Mouse (Mus musculus) liver, embryonic 14.5 days (tissue): ENCODE data around the gene Lrrc46.

ENCODE experiments used
- CTCF ChIP-seq: IDR thresholded peaks from 2 replicates; pipeline ENCODE4 v1.5.1; 2016; ENCODE audit warnings: antibody characterized with exemption, low read depth, control low read depth
- EP300 ChIP-seq: IDR thresholded peaks from 2 replicates; pipeline ENCODE4 v1.6.1; 2016; ENCODE audit warnings: antibody characterized with exemption, low read depth

DNA sequence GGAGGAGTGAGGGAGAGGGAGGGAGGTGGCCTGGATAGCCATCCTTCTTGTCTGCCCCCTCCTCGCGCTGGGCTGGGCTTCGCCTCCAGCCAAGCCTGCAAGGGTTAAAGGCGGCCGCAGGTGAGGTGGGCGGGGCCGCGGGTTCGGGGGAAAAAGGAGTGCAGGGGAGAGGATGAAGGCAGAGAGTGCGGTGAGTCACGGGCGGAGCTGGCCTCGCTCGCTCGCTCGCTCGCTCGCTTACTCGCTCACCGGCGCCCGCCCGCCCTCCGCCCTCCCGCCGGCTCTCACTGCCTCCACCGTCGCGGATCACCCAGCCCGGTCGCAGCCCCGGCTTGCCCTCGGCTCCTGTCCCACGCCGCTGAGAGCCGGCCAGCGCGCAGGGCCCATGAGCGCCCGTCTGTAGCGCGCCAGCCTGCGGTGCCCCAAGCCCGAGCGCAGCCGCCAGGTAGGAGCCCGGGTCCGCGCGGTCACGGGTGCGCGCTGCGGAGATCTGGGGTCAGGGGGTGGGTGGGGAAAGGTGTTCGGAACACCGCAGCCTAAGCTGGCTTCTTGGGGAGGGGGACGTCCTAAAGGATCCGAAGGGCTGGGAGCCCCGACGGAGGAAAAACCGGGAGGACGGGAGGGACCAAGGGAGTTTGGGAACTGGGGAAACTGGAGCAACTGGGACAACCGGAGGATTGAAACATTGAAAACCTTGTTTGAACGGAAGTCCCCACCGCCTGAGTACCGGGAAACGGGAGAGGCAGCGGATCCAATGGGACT, 22.4 kb downstream of the Lrrc46 start:
- TF ChIP-seq EP300 (no peak), CTCF (no peak)
